Comparison of ENCODE assay signal across 8 mouse cellular contexts in genomic region chr12:111007134-111008103, GRCm38 (mm10). TPM values are rescaled to one million over a fixed set of nuclear protein-coding genes. Genes with fewer than 3 reads are reported as not detected.
A peak's percentile ranks its signal among the peaks of the same experiment; 100 is the strongest.
DNase-seq lines count a peak whose midpoint lies in the region; ATAC-seq lines count a peak whose summit lies in the region.

No protein-coding gene starts in this region.

- no peaks in the 10 kb centered on the region for H3K36me3 ChIP-seq in intestine, embryonic 15.5 days
- H3K36me3 ChIP-seq in lung, embryonic 16.5 days (ENCODE audit: control insufficient read depth, insufficient read depth, low read length), result no peaks in the 10 kb centered on the region
- H3K36me3 ChIP-seq in forebrain, embryonic 11.5 days (ENCODE audit: control insufficient read depth, insufficient read depth, low read length), result no peaks in the 10 kb centered on the region

- peak; percentile 80 for ATAC-seq in common myeloid progenitor, adult 5-6 weeks (replicated peaks; ENCODE audit: low read depth, poor library complexity, severe bottlenecking)
- peak; percentile 84 for ATAC-seq in intestine, embryonic 15.5 days
- ATAC-seq in lung, embryonic 16.5 days (ENCODE audit: low read depth), result peak; percentile 53
- no peak for ATAC-seq in forebrain, embryonic 11.5 days (replicated peaks; ENCODE audit: low FRiP score)

- no peak overlapping the region for H3K4me3 ChIP-seq in intestine, embryonic 15.5 days (replicated peaks)
- no peak overlapping the region for H3K4me3 ChIP-seq in lung, embryonic 16.5 days (ENCODE audit: low read length)
- no peak overlapping the region for H3K4me3 ChIP-seq in forebrain, embryonic 11.5 days (ENCODE audit: low read depth, low read length)

- no peaks in the 10 kb centered on the region for H3K9me3 ChIP-seq in intestine, embryonic 15.5 days
- H3K9me3 ChIP-seq in lung, embryonic 16.5 days (ENCODE audit: control insufficient read depth, low read length), result no peaks in the 10 kb centered on the region
- no peaks in the 10 kb centered on the region for H3K9me3 ChIP-seq in forebrain, embryonic 11.5 days (ENCODE audit: control insufficient read depth, low read length)

- peak overlapping the region; percentile 93 for H3K27ac ChIP-seq in intestine, embryonic 15.5 days
- peak overlapping the region; percentile 74 for H3K27ac ChIP-seq in lung, embryonic 16.5 days (ENCODE audit: low read length)
- H3K27ac ChIP-seq in forebrain, embryonic 11.5 days (ENCODE audit: low read depth, low read length), result no peak overlapping the region

- 0 out of 2 replicates have a peak overlapping the region, but pooled peaks have one; percentile 13 for H3K4me2 ChIP-seq in intestine, embryonic 15.5 days (replicated peaks)
- no peak overlapping the region for H3K4me2 ChIP-seq in lung, embryonic 16.5 days (ENCODE audit: low read depth, low read length)
- no peak overlapping the region for H3K4me2 ChIP-seq in forebrain, embryonic 11.5 days (ENCODE audit: low read depth, low read length, severe bottlenecking)

- H3K4me1 ChIP-seq in intestine, embryonic 15.5 days (replicated peaks), result peaks cover 47% of the 10 kb centered on the region
- peaks cover 30% of the 10 kb centered on the region for H3K4me1 ChIP-seq in lung, embryonic 16.5 days (replicated peaks; ENCODE audit: control insufficient read depth, insufficient read depth, low read length)
- H3K4me1 ChIP-seq in forebrain, embryonic 11.5 days (replicated peaks; ENCODE audit: control insufficient read depth, insufficient read depth, low read length), result no peaks in the 10 kb centered on the region

- peak; percentile 31 for DNase-seq in retina, postnatal 1 day
- no peak for DNase-seq in retina, embryonic 14.5 days (ENCODE audit: low spot score)
- peak; percentile 88 for DNase-seq in yolk sac, embryonic 10.5 days (ENCODE audit: low spot score)
- DNase-seq in forebrain, embryonic 11.5 days (ENCODE audit: low spot score), result no peak
- DNase-seq in left cerebral cortex, postnatal 4 days, result no peak

- no peaks in the 10 kb centered on the region for H3K27me3 ChIP-seq in intestine, embryonic 15.5 days (replicated peaks)
- H3K27me3 ChIP-seq in lung, embryonic 16.5 days (ENCODE audit: control insufficient read depth, insufficient read depth, low read depth, low read length), result no peaks in the 10 kb centered on the region
- no peaks in the 10 kb centered on the region for H3K27me3 ChIP-seq in forebrain, embryonic 11.5 days (ENCODE audit: control insufficient read depth, insufficient read depth, low read length)

- WGBS in intestine, embryonic 15.5 days, result 43% methylated on average over 14 of the region's 14 CpGs
- WGBS in lung, embryonic 16.5 days, result 47% methylated on average over 14 of the region's 14 CpGs
- 84% methylated on average over 14 of the region's 14 CpGs for WGBS in forebrain, embryonic 11.5 days

- intact Hi-C loops in left cerebral cortex, postnatal 4 days (cut with DNase I), result no loop called here

- H3K9ac ChIP-seq in intestine, embryonic 15.5 days, result no peak overlapping the region
- H3K9ac ChIP-seq in lung, embryonic 16.5 days (ENCODE audit: low read length), result no peak overlapping the region
- H3K9ac ChIP-seq in forebrain, embryonic 11.5 days (ENCODE audit: low read length), result no peak overlapping the region

RNA-seq across cellular contexts. Expression of gene Ankrd9, which starts 28.6 kb away (rescaled TPM):
- 4.1 and 4.8 TPM in 2 replicates for total RNA-seq in common myeloid progenitor, adult 5-6 weeks (2017)
- 22.7 and 25.8 TPM in 2 replicates for polyA plus RNA-seq in intestine, embryonic 15.5 days (2015; fragmentation: Nextera tagmentation; extraction: Ambion mirVana)
- polyA plus RNA-seq in lung, embryonic 16.5 days (2015; fragmentation: Nextera tagmentation; extraction: Ambion mirVana), result 11.8 and 13.6 TPM in 2 replicates
- polyA plus RNA-seq in forebrain, embryonic 11.5 days (2014; fragmentation: Nextera tagmentation; extraction: Ambion mirVana), result 16.9 and 18.9 TPM in 2 replicates
- total RNA-seq in left cerebral cortex, postnatal 4 days (2021), result 1 to 10 TPM; 4.0 to 4.2 TPM

RNA-seq across cellular contexts. Expression of gene Rcor1, which starts 31.7 kb away (rescaled TPM):
- total RNA-seq in common myeloid progenitor, adult 5-6 weeks (2017), result 46.6 and 47.7 TPM in 2 replicates
- polyA plus RNA-seq in intestine, embryonic 15.5 days (2015; fragmentation: Nextera tagmentation; extraction: Ambion mirVana), result 9.1 and 9.6 TPM in 2 replicates
- 8.8 and 10.4 TPM in 2 replicates for polyA plus RNA-seq in lung, embryonic 16.5 days (2015; fragmentation: Nextera tagmentation; extraction: Ambion mirVana)
- 14.2 and 16.0 TPM in 2 replicates for polyA plus RNA-seq in forebrain, embryonic 11.5 days (2014; fragmentation: Nextera tagmentation; extraction: Ambion mirVana)
- 10 to 100 TPM; 21.9 to 24.7 TPM for total RNA-seq in left cerebral cortex, postnatal 4 days (2021)

Comparison
In these comparisons a context has a peak if more than half of its experiments do, and no peak if none do; other contexts are left out.
1. DNase-seq: peak in retina, postnatal 1 day (single experiment) and yolk sac, embryonic 10.5 days (single experiment); none in retina, embryonic 14.5 days (single experiment), forebrain, embryonic 11.5 days (single experiment) and left cerebral cortex, postnatal 4 days (single experiment).